Mouse (Mus musculus): Measurements from ENCODE around the gene Kif21a.

Kif21a gene

DNA sequence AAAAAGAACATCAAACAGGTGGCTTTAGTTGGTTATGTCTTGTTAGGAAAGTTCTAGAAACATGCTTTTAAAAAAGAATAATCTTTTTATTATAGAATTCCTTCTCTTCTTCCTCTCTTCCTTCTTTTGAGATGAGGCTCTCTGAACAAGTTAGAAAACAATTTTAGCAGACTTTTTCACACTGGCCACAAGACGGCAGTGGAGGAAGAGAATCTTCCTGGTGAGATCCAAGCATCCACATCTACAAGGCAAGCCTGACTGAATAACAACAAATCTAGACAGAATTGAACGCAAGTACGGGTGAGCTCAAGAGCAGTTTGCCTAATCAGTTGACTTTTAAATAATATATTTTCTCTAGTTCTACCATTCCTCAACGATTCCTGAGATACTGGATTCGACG, 98.4 kb downstream of the Kif21a start:
- no peak for DNase-seq (ENCODE audit: low spot score in 2 of 2)

- DNase-seq (ENCODE audit: low spot score in 2 of 2), result no peak
Observed at GRCm38 (mm10) chr15:90938469-90938868, 111.3 kb downstream of the Kif21a start.

- DNase-seq (ENCODE audit: low spot score in 2 of 2), result no peak
Observed at GRCm38 (mm10) chr15:90935579-90935978, 114.2 kb downstream of the Kif21a start.

DNA sequence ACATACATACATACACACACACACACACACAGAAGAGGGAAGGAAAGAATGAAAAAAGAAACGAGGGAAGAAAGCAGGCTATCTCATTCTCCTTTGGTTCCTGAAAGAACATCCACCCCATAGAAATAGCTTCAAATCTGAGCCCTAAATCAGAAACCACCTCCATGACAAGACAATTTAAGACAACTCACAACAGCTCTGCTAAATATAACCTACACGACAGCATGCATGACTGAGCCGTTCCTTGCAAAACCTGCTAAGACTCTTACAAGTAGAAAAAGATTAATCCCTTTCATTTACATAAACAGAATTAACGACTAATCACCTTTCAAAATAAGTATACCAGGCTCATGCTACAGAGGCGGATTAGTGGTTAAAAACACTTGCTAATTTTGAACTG, 118.3 kb downstream of the Kif21a start:
- DNase-seq (ENCODE audit: low spot score in 2 of 2), result no peak

- no peak for DNase-seq (ENCODE audit: low spot score in 2 of 2)
Observed at GRCm38 (mm10) chr15:90929043-90929442, 120.7 kb downstream of the Kif21a start.

GRCm38 (mm10) chr15:90896480-90896879, 153.3 kb downstream of the Kif21a start:
- no peak for DNase-seq (ENCODE audit: low spot score in 2 of 2)

GRCm38 (mm10) chr15:90887466-90887865, 162.3 kb downstream of the Kif21a start:
- DNase-seq (ENCODE audit: low spot score in 2 of 2), result peak in 1 of 2 experiments; percentile 5
